Mouse (Mus musculus) brain, embryonic 14.5 days (tissue): Measurements from ENCODE around the gene Ctf2.

Experiments used
- CTCF ChIP-seq: fragments of 200-500 bp; IDR thresholded peaks from 2 replicates; pipeline ENCODE4 v1.5.1; 2012; ENCODE audit warnings: inconsistent platforms, mild to moderate bottlenecking, moderate library complexity, borderline replicate concordance; ENCODE audit not compliant: insufficient read depth, insufficient read length; ENCODE audit errors: extremely low read depth
- POLR2A ChIP-seq: fragments of 200-500 bp; IDR thresholded peaks from 2 replicates; pipeline ENCODE4 v1.6.1; 2012; ENCODE audit warnings: mild to moderate bottlenecking, inconsistent platforms, borderline replicate concordance; ENCODE audit not compliant: poor library complexity, insufficient read depth, insufficient read length, severe bottlenecking; ENCODE audit errors: extremely low read depth

DNA sequence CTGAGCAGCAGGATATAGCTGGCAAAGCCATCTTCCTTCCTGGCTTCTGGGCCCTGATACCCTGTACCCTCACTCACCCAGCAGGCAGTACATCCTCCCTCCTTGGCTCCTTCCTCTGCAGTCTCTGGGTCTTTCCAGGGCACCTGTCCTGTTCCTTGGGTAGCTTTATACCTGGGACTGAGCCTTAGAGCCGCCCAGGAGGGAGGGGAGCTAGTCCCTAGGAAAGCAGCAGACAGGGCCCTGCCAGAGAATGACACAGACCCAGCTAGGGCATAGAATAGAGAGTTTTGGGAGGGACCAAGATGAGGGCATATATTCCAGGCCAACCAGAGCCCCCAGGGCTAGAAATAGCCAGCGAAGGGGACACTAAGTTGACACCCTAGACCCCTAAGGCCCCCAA is 6.5 kb downstream of the Ctf2 start:
- TF ChIP-seq CTCF (no peak), POLR2A (no peak)
